In genomic region chr7:129421181-129421580, GRCm38 (mm10) we compare ENCODE assay signal across 18 mouse cellular contexts.
"Had no signal": no experiment of that assay in that cellular context is flagged by ENCODE, and none has a peak within 500 bp of the region (broad histone marks: within the 10 kb centered on the region; RNA-seq: fewer than 3 reads in every experiment).

No protein-coding gene starts in this region.

- H3K4me1 ChIP-seq: lung, embryonic 15.5 days; megakaryocyte, embryonic 14.5 days; midbrain, embryonic 12.5 days; neural tube, embryonic 13.5 days; neural tube, embryonic 15.5 days had no signal

- H3K27me3 ChIP-seq: lung, embryonic 15.5 days; megakaryocyte, embryonic 14.5 days; midbrain, embryonic 12.5 days; neural tube, embryonic 15.5 days had no signal

- H3K9me3 ChIP-seq: lung, embryonic 15.5 days; midbrain, embryonic 12.5 days; neural tube, embryonic 13.5 days; neural tube, embryonic 15.5 days had no signal

- H3K36me3 ChIP-seq: lung, embryonic 15.5 days; midbrain, embryonic 12.5 days; neural tube, embryonic 13.5 days; neural tube, embryonic 15.5 days had no signal

- DNase-seq: lung, adult 2 months; lung, postnatal 14 days; lung, postnatal 36 days; midbrain, embryonic 14.5 days; retina, postnatal 1 day; right cerebral cortex, adult 18-20 months; right cerebral cortex, postnatal 25 days; right cerebral cortex, postnatal 4 days; spleen, adult 18-20 months; thymus, adult 18-20 months; thymus, postnatal 14 days; thymus, postnatal 36 days had no signal

- H3K4me3 ChIP-seq: lung, embryonic 15.5 days; megakaryocyte, embryonic 14.5 days; midbrain, embryonic 12.5 days; myocyte; neural tube, embryonic 13.5 days; neural tube, embryonic 15.5 days had no signal
